Mouse (Mus musculus): ENCODE measurements around the gene Slc16a14. TPM values are rescaled to one million over a fixed set of nuclear protein-coding genes. Genes with fewer than 3 reads are reported as not detected.

Gene Slc16a14
- polyA plus RNA-seq, 1 experiment from 2014 or later: 0.12 TPM

DNA sequence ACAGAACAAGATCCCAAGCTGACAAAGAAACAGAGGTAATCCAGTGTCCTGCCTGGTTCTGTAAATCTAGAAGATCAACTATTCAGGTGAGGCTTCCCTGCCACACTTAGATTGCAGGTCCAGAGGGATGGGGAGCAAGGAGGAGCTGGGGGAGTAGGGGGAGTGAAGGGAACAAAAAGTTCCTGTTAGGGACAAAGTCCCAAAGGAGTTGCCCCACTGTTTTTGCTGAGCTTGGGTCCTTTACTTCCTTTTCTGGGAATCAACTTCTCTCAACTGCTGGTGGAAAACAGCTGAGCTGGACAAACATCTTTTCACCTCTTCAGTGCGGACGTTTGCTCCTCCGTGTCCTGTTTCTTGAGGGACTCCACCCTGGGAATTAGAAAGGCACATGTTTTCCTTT lies 11.0 kb upstream of the Slc16a14 start:
- WGBS: 77% methylated on average over 3 of the region's 3 CpGs
- no peaks in the 10 kb centered on the region for H3K36me3 ChIP-seq (ENCODE audit: control insufficient read depth, insufficient read depth, low read length)
- H3K27ac ChIP-seq (replicated peaks in 1 of 2; ENCODE audit: control insufficient read depth in 1 of 2, insufficient read depth in 1 of 2, low read depth in 2 of 2, low read length in 2 of 2): no peak overlapping the region
- H3K27me3 ChIP-seq (ENCODE audit: control insufficient read depth, insufficient read depth, low read length): no peaks in the 10 kb centered on the region
- no peak overlapping the region for H3K9ac ChIP-seq (ENCODE audit: low read length)
- no peaks in the 10 kb centered on the region for H3K4me1 ChIP-seq (ENCODE audit: control insufficient read depth in 2 of 2, insufficient read depth in 2 of 2, low read length in 2 of 2)
- no peak overlapping the region for H3K4me3 ChIP-seq (ENCODE audit: control insufficient read depth in 1 of 2, insufficient read depth in 1 of 2, low read depth in 1 of 2, low read length in 2 of 2)
- ATAC-seq (ENCODE audit: insufficient number of reproducible peaks, insufficient read depth, low FRiP score, low read depth): no peak
- no peak overlapping the region for H3K4me2 ChIP-seq (ENCODE audit: low read length)
- 0 out of 2 replicates have a peak, but pooled peaks cover 3% of the 10 kb centered on the region for H3K9me3 ChIP-seq (ENCODE audit: control insufficient read depth, low read length)

DNA sequence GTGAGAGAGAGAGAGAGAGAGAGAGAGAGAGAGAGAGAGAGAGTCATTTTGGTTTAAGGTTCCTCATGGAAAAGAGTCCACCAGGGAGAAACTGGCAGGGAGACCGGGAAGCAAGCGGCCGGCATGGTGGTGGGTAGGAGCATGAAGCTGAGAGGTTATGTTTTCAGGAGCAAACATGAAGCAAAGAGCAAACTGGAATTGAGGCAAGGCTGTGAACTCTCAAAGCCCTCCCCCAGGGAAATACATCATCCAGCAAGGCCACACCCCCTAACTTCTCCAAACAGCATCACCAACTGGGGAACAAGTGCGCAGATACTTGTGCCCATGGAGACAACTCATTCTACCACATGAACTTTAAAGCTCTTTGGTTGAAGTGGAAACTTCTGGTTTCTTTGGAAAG lies 8.6 kb upstream of the Slc16a14 start:
- WGBS: 95% methylated on average over 4 of the region's 4 CpGs
- no peak for ATAC-seq (ENCODE audit: insufficient number of reproducible peaks, insufficient read depth, low FRiP score, low read depth)
- H3K36me3 ChIP-seq (ENCODE audit: control insufficient read depth, insufficient read depth, low read length): no peaks in the 10 kb centered on the region
- no peak overlapping the region for H3K9ac ChIP-seq (ENCODE audit: low read length)
- H3K4me3 ChIP-seq (ENCODE audit: control insufficient read depth in 1 of 2, insufficient read depth in 1 of 2, low read depth in 1 of 2, low read length in 2 of 2): no peak overlapping the region
- no peak overlapping the region for H3K4me2 ChIP-seq (ENCODE audit: low read length)
- H3K4me1 ChIP-seq (ENCODE audit: control insufficient read depth in 2 of 2, insufficient read depth in 2 of 2, low read length in 2 of 2): no peaks in the 10 kb centered on the region
- no peak overlapping the region for H3K27ac ChIP-seq (replicated peaks in 1 of 2; ENCODE audit: control insufficient read depth in 1 of 2, insufficient read depth in 1 of 2, low read depth in 2 of 2, low read length in 2 of 2)
- H3K9me3 ChIP-seq (ENCODE audit: control insufficient read depth, low read length): 0 out of 2 replicates have a peak, but pooled peaks cover 3% of the 10 kb centered on the region
- no peaks in the 10 kb centered on the region for H3K27me3 ChIP-seq (ENCODE audit: control insufficient read depth, insufficient read depth, low read length)

DNA sequence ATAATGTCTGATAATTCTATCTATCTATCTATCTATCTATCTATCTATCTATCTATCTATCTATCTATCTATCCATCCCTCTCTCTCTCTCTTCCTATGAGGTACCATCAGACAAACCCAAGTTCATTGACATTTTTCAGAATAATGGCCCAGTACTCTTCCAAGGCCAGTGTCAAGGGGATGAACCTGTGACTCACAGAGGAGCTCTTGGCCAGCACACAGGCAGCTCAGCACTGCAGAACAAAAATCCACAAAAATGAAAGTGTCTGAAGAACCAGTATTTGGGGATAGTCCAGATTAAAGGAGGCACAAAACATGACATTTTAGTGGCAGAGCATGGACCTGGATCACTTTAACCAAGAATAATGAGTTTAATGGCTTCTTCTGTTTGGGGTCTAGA lies 7.7 kb upstream of the Slc16a14 start:
- H3K27ac ChIP-seq (replicated peaks in 1 of 2; ENCODE audit: control insufficient read depth in 1 of 2, insufficient read depth in 1 of 2, low read depth in 2 of 2, low read length in 2 of 2): no peak overlapping the region
- no peak overlapping the region for H3K9ac ChIP-seq (ENCODE audit: low read length)
- H3K4me2 ChIP-seq (ENCODE audit: low read length): no peak overlapping the region
- 0 out of 2 replicates have a peak, but pooled peaks cover 3% of the 10 kb centered on the region for H3K9me3 ChIP-seq (ENCODE audit: control insufficient read depth, low read length)
- H3K4me3 ChIP-seq (ENCODE audit: control insufficient read depth in 1 of 2, insufficient read depth in 1 of 2, low read depth in 1 of 2, low read length in 2 of 2): no peak overlapping the region
- H3K4me1 ChIP-seq (ENCODE audit: control insufficient read depth in 2 of 2, insufficient read depth in 2 of 2, low read length in 2 of 2): no peaks in the 10 kb centered on the region
- no peaks in the 10 kb centered on the region for H3K27me3 ChIP-seq (ENCODE audit: control insufficient read depth, insufficient read depth, low read length)
- no peak for ATAC-seq (ENCODE audit: insufficient number of reproducible peaks, insufficient read depth, low FRiP score, low read depth)
- no peaks in the 10 kb centered on the region for H3K36me3 ChIP-seq (ENCODE audit: control insufficient read depth, insufficient read depth, low read length)

DNA sequence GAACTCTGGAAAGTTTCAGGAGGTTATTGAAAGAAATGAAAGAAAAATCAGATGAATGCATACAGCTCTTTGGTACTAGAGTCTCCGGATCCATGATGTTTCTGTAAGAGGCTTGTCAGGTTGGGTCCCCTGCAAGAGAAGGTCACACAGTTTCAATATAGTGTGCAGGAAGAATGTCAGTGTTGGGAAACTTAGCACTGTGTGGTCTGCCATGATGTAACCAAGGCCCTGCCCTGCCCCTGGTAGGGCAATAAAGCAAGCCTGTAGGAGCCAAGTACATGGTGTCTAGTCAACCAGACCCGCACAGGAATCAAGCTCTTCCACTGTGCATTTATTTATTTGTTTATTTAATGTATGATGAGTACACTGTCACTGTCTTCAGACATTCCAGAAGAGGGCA lies 5.4 kb upstream of the Slc16a14 start:
- Histone ChIP-seq H3K4me3 (ENCODE audit: control insufficient read depth in 1 of 2, insufficient read depth in 1 of 2, low read depth in 1 of 2, low read length in 2 of 2) (no peak overlapping the region), H3K4me2 (ENCODE audit: low read length) (no peak overlapping the region), H3K36me3 (ENCODE audit: control insufficient read depth, insufficient read depth, low read length) (no peaks in the 10 kb centered on the region), H3K27me3 (ENCODE audit: control insufficient read depth, insufficient read depth, low read length) (peaks cover 12% of the 10 kb centered on the region; the same call in 1 of the 2 replicates), H3K9me3 (ENCODE audit: control insufficient read depth, low read length) (0 out of 2 replicates have a peak, but pooled peaks cover 3% of the 10 kb centered on the region), H3K9ac (ENCODE audit: low read length) (no peak overlapping the region), H3K27ac (replicated peaks in 1 of 2; ENCODE audit: control insufficient read depth in 1 of 2, insufficient read depth in 1 of 2, low read depth in 2 of 2, low read length in 2 of 2) (no peak overlapping the region), H3K4me1 (ENCODE audit: control insufficient read depth in 2 of 2, insufficient read depth in 2 of 2, low read length in 2 of 2) (no peaks in the 10 kb centered on the region)
- ATAC-seq (ENCODE audit: insufficient number of reproducible peaks, insufficient read depth, low FRiP score, low read depth): no peak
- 86% methylated on average over 2 of the region's 2 CpGs for WGBS

DNA sequence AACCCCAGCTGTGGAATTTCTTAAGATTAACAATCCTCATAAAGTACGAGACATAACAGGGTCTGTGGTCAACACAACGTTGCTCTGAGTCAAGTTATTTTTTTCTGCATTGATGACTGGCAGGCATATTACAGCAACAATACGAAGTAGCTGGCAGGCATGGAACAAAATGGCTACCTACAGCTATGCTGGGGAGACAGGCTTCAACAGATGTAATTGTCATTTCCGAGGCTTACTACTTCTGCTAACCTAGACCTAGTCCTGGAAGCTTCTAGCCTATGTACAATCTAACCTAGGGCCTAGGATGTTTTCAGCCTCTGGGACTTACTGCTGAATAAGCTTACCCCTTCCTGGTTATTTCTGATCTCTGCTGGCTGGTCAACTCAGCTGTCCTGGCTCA lies 4.5 kb upstream of the Slc16a14 start:
- peaks cover 17% of the 10 kb centered on the region for H3K27me3 ChIP-seq (ENCODE audit: control insufficient read depth, insufficient read depth, low read length)
- no peaks in the 10 kb centered on the region for H3K4me1 ChIP-seq (ENCODE audit: control insufficient read depth in 2 of 2, insufficient read depth in 2 of 2, low read length in 2 of 2)
- H3K4me3 ChIP-seq (ENCODE audit: control insufficient read depth in 1 of 2, insufficient read depth in 1 of 2, low read depth in 1 of 2, low read length in 2 of 2): no peak overlapping the region
- H3K9me3 ChIP-seq (ENCODE audit: control insufficient read depth, low read length): 0 out of 2 replicates have a peak, but pooled peaks cover 3% of the 10 kb centered on the region
- H3K36me3 ChIP-seq (ENCODE audit: control insufficient read depth, insufficient read depth, low read length): no peaks in the 10 kb centered on the region
- no peak overlapping the region for H3K4me2 ChIP-seq (ENCODE audit: low read length)
- no peak overlapping the region for H3K27ac ChIP-seq (replicated peaks in 1 of 2; ENCODE audit: control insufficient read depth in 1 of 2, insufficient read depth in 1 of 2, low read depth in 2 of 2, low read length in 2 of 2)
- WGBS: 80% methylated on average over 4 of the region's 4 CpGs
- no peak overlapping the region for H3K9ac ChIP-seq (ENCODE audit: low read length)
- no peak for ATAC-seq (ENCODE audit: insufficient number of reproducible peaks, insufficient read depth, low FRiP score, low read depth)

DNA sequence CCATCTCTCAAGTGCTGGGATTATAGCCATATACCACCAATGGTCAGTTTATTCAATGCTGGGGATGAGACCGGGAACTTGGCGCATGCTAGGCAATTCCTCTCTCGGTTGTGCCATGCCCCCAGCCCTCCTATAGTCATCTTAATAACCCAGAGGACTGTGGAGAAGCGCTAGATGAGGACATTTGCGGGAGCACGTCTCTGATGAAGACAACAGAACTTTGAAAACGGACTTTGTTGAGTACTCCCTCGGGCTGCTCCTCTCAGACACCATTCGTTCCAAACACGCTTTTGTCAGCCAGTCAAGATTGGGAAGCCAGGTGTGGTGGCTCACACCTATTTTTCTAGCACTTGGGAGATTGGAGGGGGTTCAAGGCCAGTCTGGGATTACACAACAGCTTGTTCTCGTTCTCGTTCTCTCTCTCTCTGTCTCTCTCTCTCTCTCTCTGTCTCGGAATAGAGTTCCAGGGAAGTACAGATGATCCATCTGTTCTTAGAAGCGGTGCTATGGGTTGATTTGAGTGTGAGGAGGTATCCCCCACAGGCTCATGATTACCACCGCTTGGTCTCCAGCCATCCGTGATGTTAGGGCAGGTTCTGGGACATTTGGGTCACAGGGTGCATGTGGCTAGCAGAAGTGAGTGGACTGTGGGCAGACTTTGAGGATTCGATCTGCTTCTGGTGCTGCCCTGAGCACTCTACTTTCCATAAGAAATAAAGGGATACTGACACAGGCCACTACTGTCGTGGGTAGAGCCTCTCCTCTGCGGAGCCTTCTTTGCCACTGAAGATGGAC lies 2.0 kb upstream of the Slc16a14 start:
- Histone ChIP-seq H3K4me1 (ENCODE audit: control insufficient read depth in 2 of 2, insufficient read depth in 2 of 2, low read length in 2 of 2) (peaks cover 3 to 5% of the 10 kb centered on the region in 2 experiments; a peak in 1 of 4 replicates), H3K4me3 (ENCODE audit: control insufficient read depth in 1 of 2, insufficient read depth in 1 of 2, low read depth in 1 of 2, low read length in 2 of 2) (no peak overlapping the region), H3K9ac (ENCODE audit: low read length) (no peak overlapping the region), H3K9me3 (ENCODE audit: control insufficient read depth, low read length) (no peaks in the 10 kb centered on the region), H3K4me2 (ENCODE audit: low read length) (no peak overlapping the region), H3K36me3 (ENCODE audit: control insufficient read depth, insufficient read depth, low read length) (no peaks in the 10 kb centered on the region), H3K27me3 (ENCODE audit: control insufficient read depth, insufficient read depth, low read length) (peaks cover 31% of the 10 kb centered on the region), H3K27ac (replicated peaks in 1 of 2; ENCODE audit: control insufficient read depth in 1 of 2, insufficient read depth in 1 of 2, low read depth in 2 of 2, low read length in 2 of 2) (no peak overlapping the region)
- ATAC-seq (ENCODE audit: insufficient number of reproducible peaks, insufficient read depth, low FRiP score, low read depth): no peak
- 85% methylated on average over 19 of the region's 19 CpGs for WGBS

DNA sequence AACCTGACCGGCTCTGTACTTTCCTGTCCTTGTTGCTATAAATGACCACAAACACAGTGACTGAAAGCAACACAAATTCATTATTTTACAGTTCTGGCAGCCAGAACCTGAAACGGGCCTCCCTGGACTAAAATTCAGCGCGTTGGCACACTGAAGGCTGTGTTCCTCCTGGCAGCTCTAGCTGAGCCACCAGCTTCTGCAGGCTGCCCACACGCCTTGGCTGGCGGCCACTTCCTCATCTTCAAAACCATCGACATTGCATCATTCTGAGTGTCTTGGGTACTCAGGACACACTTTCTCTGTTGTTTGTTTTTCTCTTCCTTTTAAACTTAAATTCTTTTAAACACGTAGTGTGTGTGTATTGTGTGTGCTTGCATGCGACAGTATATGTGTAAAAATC lies 734 bp upstream of the Slc16a14 start:
- peaks cover 31% of the 10 kb centered on the region for H3K27me3 ChIP-seq (ENCODE audit: control insufficient read depth, insufficient read depth, low read length)
- H3K36me3 ChIP-seq (ENCODE audit: control insufficient read depth, insufficient read depth, low read length): no peaks in the 10 kb centered on the region
- H3K4me2 ChIP-seq (ENCODE audit: low read length): no peak overlapping the region
- H3K4me3 ChIP-seq (ENCODE audit: control insufficient read depth in 1 of 2, insufficient read depth in 1 of 2, low read depth in 1 of 2, low read length in 2 of 2): no peak overlapping the region
- H3K9me3 ChIP-seq (ENCODE audit: control insufficient read depth, low read length): no peaks in the 10 kb centered on the region
- ATAC-seq (ENCODE audit: insufficient number of reproducible peaks, insufficient read depth, low FRiP score, low read depth): no peak
- peaks cover 3 to 5% of the 10 kb centered on the region in 2 experiments; a peak in 1 of 4 replicates for H3K4me1 ChIP-seq (ENCODE audit: control insufficient read depth in 2 of 2, insufficient read depth in 2 of 2, low read length in 2 of 2)
- no peak overlapping the region for H3K27ac ChIP-seq (replicated peaks in 1 of 2; ENCODE audit: control insufficient read depth in 1 of 2, insufficient read depth in 1 of 2, low read depth in 2 of 2, low read length in 2 of 2)
- no peak overlapping the region for H3K9ac ChIP-seq (ENCODE audit: low read length)
- 66% methylated on average over 9 of the region's 9 CpGs for WGBS

DNA sequence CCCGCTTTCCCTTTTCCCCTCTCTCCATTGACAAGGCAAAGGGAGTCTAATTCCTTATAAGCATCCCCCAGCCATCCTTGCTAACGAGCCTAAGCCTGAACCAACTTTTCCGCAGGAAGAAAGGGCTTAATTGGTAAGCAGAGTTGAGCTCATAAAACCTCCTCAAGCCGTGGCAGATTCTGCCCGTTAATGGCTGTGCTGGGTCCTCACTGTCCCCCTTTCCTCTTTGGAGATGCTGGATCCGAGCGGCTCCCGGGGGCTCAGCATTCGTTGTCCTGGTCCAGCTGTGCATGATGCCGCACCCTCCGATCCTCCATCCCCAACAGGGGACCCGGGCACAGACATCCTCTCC lies 807 bp downstream of the Slc16a14 start:
- peaks cover 3 to 5% of the 10 kb centered on the region in 2 experiments; a peak in 1 of 4 replicates for H3K4me1 ChIP-seq (ENCODE audit: control insufficient read depth in 2 of 2, insufficient read depth in 2 of 2, low read length in 2 of 2)
- ATAC-seq (ENCODE audit: insufficient number of reproducible peaks, insufficient read depth, low FRiP score, low read depth): peak; percentile 39; the same call in 1 of the 2 replicates
- peak overlapping the region; percentile 62 for H3K9ac ChIP-seq (ENCODE audit: low read length)
- peaks cover 31% of the 10 kb centered on the region for H3K27me3 ChIP-seq (ENCODE audit: control insufficient read depth, insufficient read depth, low read length)
- no peaks in the 10 kb centered on the region for H3K36me3 ChIP-seq (ENCODE audit: control insufficient read depth, insufficient read depth, low read length)
- H3K4me3 ChIP-seq (ENCODE audit: control insufficient read depth in 1 of 2, insufficient read depth in 1 of 2, low read depth in 1 of 2, low read length in 2 of 2): peak overlapping the region; percentile 47 to 59
- 2% methylated on average over 12 of the region's 12 CpGs for WGBS
- H3K4me2 ChIP-seq (ENCODE audit: low read length): peak overlapping the region; percentile 98
- H3K27ac ChIP-seq (replicated peaks in 1 of 2; ENCODE audit: control insufficient read depth in 1 of 2, insufficient read depth in 1 of 2, low read depth in 2 of 2, low read length in 2 of 2): no peak overlapping the region
- H3K9me3 ChIP-seq (ENCODE audit: control insufficient read depth, low read length): no peaks in the 10 kb centered on the region
